Mouse (Mus musculus) lung, embryonic 16.5 days (tissue): ENCODE data around the gene Manba. TPM values are rescaled to one million over a fixed set of nuclear protein-coding genes. Genes with fewer than 3 reads are reported as not detected.

Experiments used
- ATAC-seq: fragments of 200-750 bp; cut with Nextera tagmentation; 2 replicates; pipeline ENCODE4 v1.8.0; 2017; ENCODE audit warnings: low read depth, mild to moderate bottlenecking, moderate library complexity
- H3K27ac ChIP-seq: fragments of 300-500 bp; sonication (generic); 2 replicates; pipeline ENCODE4 v1.5.1; 2014; ENCODE audit warnings: mild to moderate bottlenecking, control low read depth, low read length
- H3K27me3 ChIP-seq: fragments of 300-500 bp; sonication (generic); 2 replicates; pipeline ENCODE4 v1.6.1; 2014; ENCODE audit warnings: low read depth, low read length, mixed read lengths; ENCODE audit not compliant: control insufficient read depth, insufficient read depth
- H3K36me3 ChIP-seq: fragments of 300-500 bp; sonication (generic); 2 replicates; pipeline ENCODE4 v1.6.1; 2014; ENCODE audit warnings: low read length; ENCODE audit not compliant: control insufficient read depth, insufficient read depth
- H3K4me1 ChIP-seq: fragments of 300-500 bp; sonication (generic); replicated peaks from 2 replicates; pipeline ENCODE4 v1.6.1; 2014; ENCODE audit warnings: low read length, mixed read lengths; ENCODE audit not compliant: control insufficient read depth, insufficient read depth
- H3K4me2 ChIP-seq: fragments of 300-500 bp; sonication (generic); 2 replicates; pipeline ENCODE4 v1.6.1; 2014; ENCODE audit warnings: low read depth, low read length, control low read depth
- H3K4me3 ChIP-seq: fragments of 300-500 bp; sonication (generic); 2 replicates; pipeline ENCODE4 v1.5.1; 2014; ENCODE audit warnings: mild to moderate bottlenecking, low read length, control low read depth
- H3K9ac ChIP-seq: fragments of 300-500 bp; sonication (generic); 2 replicates; pipeline ENCODE4 v1.6.1; 2014; ENCODE audit warnings: low read length, control low read depth
- H3K9me3 ChIP-seq: fragments of 300-500 bp; sonication (generic); 2 replicates; pipeline ENCODE4 v1.6.1; 2016; ENCODE audit warnings: low read length; ENCODE audit not compliant: control insufficient read depth
- WGBS: fragments of 180-500 bp; shearing (Covaris S2); extraction: QIAGEN DNeasy Blood & Tissue Kit; methylation state at CpG from one replicate; pipeline ENCODE4 v1.1.7; 2014; 5-methylcytosine and 5-hydroxymethylcytosine counted together
- polyA plus RNA-seq: library from polyadenylated mRNA; unstranded; fragments of >200 nt; fragmentation: Nextera tagmentation; extraction: Ambion mirVana; gene quantifications from 2 replicates; pipeline ENCODE4 v1.2.1, GENCODE M21; 2015

Manba gene
- polyA plus RNA-seq, 1 experiment from 2014 or later, result 11.2 TPM

- Histone ChIP-seq H3K9me3 (no peaks in the 10 kb centered on the region), H3K4me2 (no peak overlapping the region), H3K4me3 (no peak overlapping the region), H3K27me3 (no peaks in the 10 kb centered on the region), H3K36me3 (no peaks in the 10 kb centered on the region), H3K9ac (no peak overlapping the region), H3K27ac (no peak overlapping the region), H3K4me1 (no peaks in the 10 kb centered on the region)
- WGBS, result 72% methylated on average over 7 of the region's 7 CpGs
- ATAC-seq, result no peak
Observed at GRCm38 (mm10) chr3:135562036-135562435, 76.6 kb downstream of the Manba start.

DNA sequence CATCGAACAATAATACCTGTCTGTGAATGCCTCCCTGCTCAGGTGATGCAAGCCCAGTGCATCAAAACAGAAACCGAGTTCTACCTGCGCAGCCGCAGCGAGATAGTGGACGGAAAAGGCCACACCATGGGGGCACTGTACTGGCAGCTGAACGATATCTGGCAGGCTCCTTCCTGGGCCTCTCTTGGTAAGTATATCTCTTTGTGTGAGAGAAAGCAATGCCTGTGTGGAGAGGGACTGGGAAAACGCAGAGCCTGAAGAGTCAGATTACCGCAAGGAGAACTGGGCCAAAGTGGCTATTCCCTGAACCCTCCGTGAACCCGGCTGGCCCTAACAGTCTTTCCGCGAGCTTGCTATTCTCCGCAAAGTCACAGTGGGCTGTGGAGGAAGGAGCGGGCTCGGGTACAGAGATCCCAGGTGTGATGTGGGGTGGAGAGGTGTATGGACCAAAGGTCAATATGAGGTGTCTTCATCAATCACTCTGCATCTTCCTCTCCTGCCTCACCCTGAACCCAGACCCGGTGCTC, 77.8 kb downstream of the Manba start:
- Histone ChIP-seq H3K4me2 (no peak overlapping the region), H3K4me3 (no peak overlapping the region), H3K27me3 (no peaks in the 10 kb centered on the region), H3K9ac (no peak overlapping the region), H3K9me3 (no peaks in the 10 kb centered on the region), H3K27ac (no peak overlapping the region), H3K4me1 (no peaks in the 10 kb centered on the region), H3K36me3 (no peaks in the 10 kb centered on the region)
- 68% methylated on average over 17 of the region's 17 CpGs for WGBS
- no peak for ATAC-seq

DNA sequence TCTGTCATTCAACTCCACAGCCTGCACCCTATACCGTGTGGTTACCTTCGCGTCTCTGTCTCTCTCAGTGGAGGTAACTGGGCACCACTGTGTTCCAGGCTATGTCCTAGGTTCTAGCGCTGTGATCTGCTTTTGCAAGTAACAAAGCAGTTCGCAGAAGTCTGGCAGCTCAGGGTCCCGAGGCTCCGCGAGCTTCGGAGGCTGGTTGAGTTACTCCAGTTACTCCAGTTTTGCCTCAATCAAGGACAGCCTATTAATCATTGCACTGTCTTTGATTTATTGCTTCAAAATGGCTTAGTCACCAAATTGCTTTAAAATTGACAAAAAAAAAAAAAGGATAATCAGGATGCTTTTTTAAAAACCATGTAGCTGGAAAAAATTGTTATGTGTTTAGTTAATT, 79.3 kb downstream of the Manba start:
- no peak overlapping the region for H3K4me3 ChIP-seq
- no peaks in the 10 kb centered on the region for H3K36me3 ChIP-seq
- no peak overlapping the region for H3K9ac ChIP-seq
- no peaks in the 10 kb centered on the region for H3K9me3 ChIP-seq
- no peaks in the 10 kb centered on the region for H3K4me1 ChIP-seq
- no peak for ATAC-seq
- WGBS, result 85% methylated on average over 9 of the region's 9 CpGs
- no peaks in the 10 kb centered on the region for H3K27me3 ChIP-seq
- no peak overlapping the region for H3K27ac ChIP-seq
- no peak overlapping the region for H3K4me2 ChIP-seq

GRCm38 (mm10) chr3:135565306-135565705, 79.9 kb downstream of the Manba start:
- no peaks in the 10 kb centered on the region for H3K36me3 ChIP-seq
- H3K9ac ChIP-seq, result no peak overlapping the region
- H3K27me3 ChIP-seq, result no peaks in the 10 kb centered on the region
- H3K9me3 ChIP-seq, result no peaks in the 10 kb centered on the region
- no peak overlapping the region for H3K4me2 ChIP-seq
- ATAC-seq, result no peak
- no peak overlapping the region for H3K27ac ChIP-seq
- H3K4me3 ChIP-seq, result no peak overlapping the region
- H3K4me1 ChIP-seq, result no peaks in the 10 kb centered on the region
- 73% methylated on average over 4 of the region's 4 CpGs for WGBS

DNA sequence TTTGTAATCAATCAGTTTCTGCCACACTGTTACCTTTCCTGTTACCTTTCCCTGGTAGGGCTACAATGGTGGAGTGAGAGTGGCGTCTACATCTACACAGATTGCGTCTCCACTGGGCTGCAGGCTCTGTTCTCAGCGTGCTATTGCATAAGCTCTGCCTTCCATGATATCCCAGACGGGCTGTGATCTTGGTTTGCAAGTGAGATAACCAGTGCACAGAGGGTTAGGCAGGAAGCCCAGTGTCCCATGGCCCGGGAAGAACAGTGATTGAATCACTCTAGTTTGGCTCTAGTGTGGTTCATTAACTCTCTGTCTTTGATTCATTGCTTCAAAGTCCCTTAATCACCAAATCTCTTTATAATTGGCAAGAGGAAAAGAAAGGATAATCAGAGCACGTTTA, 82.5 kb downstream of the Manba start:
- Histone ChIP-seq H3K4me2 (no peak overlapping the region), H3K36me3 (no peaks in the 10 kb centered on the region), H3K27ac (no peak overlapping the region), H3K9me3 (no peaks in the 10 kb centered on the region), H3K9ac (no peak overlapping the region), H3K4me3 (no peak overlapping the region), H3K27me3 (no peaks in the 10 kb centered on the region), H3K4me1 (no peaks in the 10 kb centered on the region)
- ATAC-seq, result no peak
- WGBS, result 56% methylated on average over 6 of the region's 6 CpGs

DNA sequence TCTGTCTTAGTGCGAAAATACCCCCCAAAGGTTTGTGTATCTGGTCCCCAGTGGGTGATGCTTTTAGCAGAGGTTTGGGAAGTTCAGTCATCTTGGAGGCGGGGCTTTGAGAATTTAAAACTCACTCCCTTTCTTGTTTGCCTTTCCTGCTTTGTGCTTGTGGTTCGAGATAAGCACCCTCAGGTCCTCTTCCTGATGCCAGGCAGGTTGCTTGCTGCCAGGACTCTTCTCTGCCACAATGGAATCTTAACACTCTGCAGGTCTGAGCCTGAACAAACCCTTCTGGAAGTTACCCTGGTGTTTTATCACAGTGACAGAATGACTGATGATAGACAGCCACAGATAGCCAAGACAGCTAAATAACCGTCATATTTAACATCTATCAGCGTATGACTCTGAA, 83.2 kb downstream of the Manba start:
- WGBS, result 41% methylated on average over 5 of the region's 5 CpGs
- no peak overlapping the region for H3K27ac ChIP-seq

DNA sequence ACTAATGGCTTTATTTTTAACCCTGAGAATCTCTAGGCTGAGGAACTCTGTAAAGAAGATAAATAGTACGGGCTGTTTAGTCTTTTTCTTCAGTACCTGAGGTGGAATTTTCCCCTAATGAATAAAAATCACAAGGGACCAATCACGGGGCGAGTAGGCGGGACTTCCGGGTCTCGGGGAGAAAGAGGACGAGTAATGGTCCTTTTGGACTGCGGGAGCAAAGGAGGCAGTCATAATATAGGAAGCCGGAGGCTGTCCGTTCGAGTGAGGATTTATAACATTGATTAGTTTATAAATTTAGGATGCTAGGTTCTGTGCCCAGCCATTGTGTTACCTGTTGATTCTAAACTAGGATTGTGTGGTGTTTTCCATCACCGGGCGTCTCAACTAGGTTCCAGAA, 86.1 kb downstream of the Manba start:
- Histone ChIP-seq H3K9me3 (no peaks in the 10 kb centered on the region), H3K4me1 (no peaks in the 10 kb centered on the region), H3K4me3 (peak overlapping the region; percentile 27), H3K36me3 (no peaks in the 10 kb centered on the region), H3K27ac (no peak overlapping the region), H3K4me2 (0 out of 2 replicates have a peak overlapping the region, but pooled peaks have one; percentile 1), H3K27me3 (no peaks in the 10 kb centered on the region), H3K9ac (no peak overlapping the region)
- ATAC-seq, result no peak
- 61% methylated on average over 13 of the region's 13 CpGs for WGBS

More for the DNA sequence above, 83.2 kb downstream of the Manba start:
- Histone ChIP-seq H3K4me1 (no peaks in the 10 kb centered on the region), H3K9ac (no peak overlapping the region), H3K4me3 (no peak overlapping the region), H3K36me3 (no peaks in the 10 kb centered on the region), H3K27me3 (no peaks in the 10 kb centered on the region), H3K9me3 (no peaks in the 10 kb centered on the region), H3K4me2 (no peak overlapping the region)
- no peak for ATAC-seq

DNA sequence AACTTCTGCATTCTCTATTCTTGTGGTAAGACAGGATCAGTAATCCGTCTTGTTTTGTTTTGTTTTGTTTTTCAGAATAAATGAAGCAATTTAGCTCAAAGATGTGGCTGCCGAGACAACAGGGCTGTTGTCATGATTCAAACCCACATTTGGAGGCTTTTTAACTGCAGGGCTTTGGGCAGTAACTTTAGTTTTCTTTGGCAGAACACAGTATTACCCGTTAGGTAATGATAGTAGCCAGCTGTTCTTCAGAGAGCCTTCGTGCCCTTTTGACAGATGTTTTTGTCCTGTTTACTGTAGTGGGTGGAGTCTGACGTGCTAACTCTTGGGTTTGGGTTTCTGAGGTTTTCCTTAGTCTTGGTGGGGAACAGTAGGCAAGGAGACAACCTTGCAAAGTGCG, 87.6 kb downstream of the Manba start:
- Histone ChIP-seq H3K4me2 (no peak overlapping the region), H3K27ac (no peak overlapping the region)
- 33% methylated on average over 6 of the region's 6 CpGs for WGBS

GRCm38 (mm10) chr3:135575126-135575525, 89.7 kb downstream of the Manba start:
- no peaks in the 10 kb centered on the region for H3K36me3 ChIP-seq
- WGBS, result 64% methylated on average over 3 of the region's 3 CpGs
- no peak for ATAC-seq
- H3K9ac ChIP-seq, result no peak overlapping the region
- H3K4me3 ChIP-seq, result no peak overlapping the region
- H3K4me2 ChIP-seq, result no peak overlapping the region
- H3K4me1 ChIP-seq, result peaks cover 5% of the 10 kb centered on the region; the same call in 1 of the 2 replicates
- H3K27ac ChIP-seq, result no peak overlapping the region
- H3K9me3 ChIP-seq, result no peaks in the 10 kb centered on the region
- H3K27me3 ChIP-seq, result no peaks in the 10 kb centered on the region

More for the DNA sequence above, 87.6 kb downstream of the Manba start:
- no peaks in the 10 kb centered on the region for H3K4me1 ChIP-seq
- no peak overlapping the region for H3K9ac ChIP-seq
- H3K4me3 ChIP-seq, result no peak overlapping the region
- peak; percentile 74 for ATAC-seq
- H3K27me3 ChIP-seq, result no peaks in the 10 kb centered on the region
- no peaks in the 10 kb centered on the region for H3K36me3 ChIP-seq
- no peaks in the 10 kb centered on the region for H3K9me3 ChIP-seq

DNA sequence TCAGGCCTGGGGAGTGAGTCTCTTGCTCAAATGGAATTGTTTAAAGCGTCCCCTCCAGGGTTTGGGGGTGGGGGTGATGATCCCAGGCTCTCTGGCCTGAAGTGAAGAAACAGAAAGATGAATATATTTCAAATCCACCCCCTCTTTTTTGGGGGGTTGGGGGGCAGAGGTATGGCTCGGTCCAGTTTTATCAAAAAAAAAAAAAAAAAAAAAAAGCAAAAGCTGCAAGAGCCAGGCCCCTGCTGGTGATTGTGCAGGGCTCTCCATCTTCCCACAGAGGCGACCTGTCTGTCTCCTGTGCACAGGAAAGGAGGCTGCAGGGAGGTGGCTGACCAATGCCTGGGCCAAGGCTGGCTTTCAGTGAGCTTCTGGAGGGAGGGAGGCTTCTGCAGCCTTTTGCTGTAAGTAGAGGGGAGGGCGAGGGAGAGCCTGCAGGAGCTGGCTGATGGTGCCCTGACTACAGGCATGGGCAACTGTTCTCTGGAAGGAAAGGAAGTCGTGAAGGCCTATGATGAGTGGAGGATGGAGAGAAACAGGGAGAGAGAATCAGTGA, 93.3 kb downstream of the Manba start:
- Histone ChIP-seq H3K27me3 (no peaks in the 10 kb centered on the region), H3K9ac (no peak overlapping the region), H3K4me2 (no peak overlapping the region), H3K4me3 (no peak overlapping the region), H3K36me3 (no peaks in the 10 kb centered on the region), H3K27ac (no peak overlapping the region), H3K9me3 (no peaks in the 10 kb centered on the region), H3K4me1 (peaks cover 13% of the 10 kb centered on the region)
- WGBS, result 50% methylated on average over 5 of the region's 5 CpGs
- no peak for ATAC-seq
